Mouse (Mus musculus): Measurements from ENCODE around the gene Ddx23. TPM values are rescaled to one million over a fixed set of nuclear protein-coding genes. Genes with fewer than 3 reads are reported as not detected.

The Ddx23 gene
- polyA plus RNA-seq, 1 experiment from 2014 or later, result 10.2 TPM

GRCm38 (mm10) chr15:98631493-98631892 is 31.2 kb downstream of the Ddx23 start:
- WGBS (ENCODE audit: insufficient replicate concordance), result under 1% methylated on average over 18 of the region's 18 CpGs
- Histone ChIP-seq H3K9me3 (replicated peaks) (no peaks in the 10 kb centered on the region), H3K9ac (no peak overlapping the region), H3K27me3 (peaks cover 100% of the 10 kb centered on the region), H3K27ac (replicated peaks) (no peak overlapping the region), H3K36me3 (replicated peaks) (no peaks in the 10 kb centered on the region), H3K4me3 (replicated peaks) (no peak overlapping the region), H3K4me1 (replicated peaks) (peaks cover 35% of the 10 kb centered on the region), H3K4me2 (peak overlapping the region; percentile 41; the same call in 1 of the 2 replicates)
- peak; percentile 38; the same call in 1 of the 2 replicates for ATAC-seq (ENCODE audit: insufficient read depth)

GRCm38 (mm10) chr15:98630540-98630939 is 32.2 kb downstream of the Ddx23 start, which contains the start of gene Cacnb3:
TSS of gene Cacnb3 (plus strand) at chr15:98630840.
- 32% methylated on average over 4 of the region's 4 CpGs for WGBS (ENCODE audit: insufficient replicate concordance)
- Histone ChIP-seq H3K27ac (replicated peaks) (no peak within 1 kb of the TSS), H3K27me3 (peaks cover 100% of the 10 kb centered on the region), H3K4me3 (replicated peaks) (no peak within 1 kb of the TSS), H3K36me3 (replicated peaks) (no peaks in the 10 kb centered on the region), H3K9ac (no peak within 1 kb of the TSS), H3K9me3 (replicated peaks) (no peaks in the 10 kb centered on the region), H3K4me1 (replicated peaks) (peaks cover 35% of the 10 kb centered on the region), H3K4me2 (peak within 1 kb of the TSS; percentile 41; the same call in 1 of the 2 replicates)
- ATAC-seq (ENCODE audit: insufficient read depth), result no peak

GRCm38 (mm10) chr15:98629464-98629863 is 33.2 kb downstream of the Ddx23 start:
- no peaks in the 10 kb centered on the region for H3K36me3 ChIP-seq (replicated peaks)
- no peak overlapping the region for H3K4me2 ChIP-seq
- H3K9ac ChIP-seq, result no peak overlapping the region
- H3K4me1 ChIP-seq (replicated peaks), result peaks cover 25% of the 10 kb centered on the region
- peaks cover 97% of the 10 kb centered on the region for H3K27me3 ChIP-seq
- WGBS (ENCODE audit: insufficient replicate concordance), result 32% methylated on average over 6 of the region's 6 CpGs
- H3K4me3 ChIP-seq (replicated peaks), result no peak overlapping the region
- H3K9me3 ChIP-seq (replicated peaks), result no peaks in the 10 kb centered on the region
- H3K27ac ChIP-seq (replicated peaks), result no peak overlapping the region
- no peak for ATAC-seq (ENCODE audit: insufficient read depth)

GRCm38 (mm10) chr15:98628589-98629254 is 34.0 kb downstream of the Ddx23 start:
- Histone ChIP-seq H3K27ac (replicated peaks) (no peak overlapping the region), H3K4me3 (replicated peaks) (no peak overlapping the region), H3K27me3 (peaks cover 96% of the 10 kb centered on the region), H3K4me2 (no peak overlapping the region; the same call in 1 of the 2 replicates), H3K9me3 (replicated peaks) (no peaks in the 10 kb centered on the region), H3K9ac (no peak overlapping the region), H3K4me1 (replicated peaks) (peaks cover 20% of the 10 kb centered on the region), H3K36me3 (replicated peaks) (no peaks in the 10 kb centered on the region)
- ATAC-seq (ENCODE audit: insufficient read depth), result no peak
- 14% methylated on average over 20 of the region's 20 CpGs for WGBS (ENCODE audit: insufficient replicate concordance)

DNA sequence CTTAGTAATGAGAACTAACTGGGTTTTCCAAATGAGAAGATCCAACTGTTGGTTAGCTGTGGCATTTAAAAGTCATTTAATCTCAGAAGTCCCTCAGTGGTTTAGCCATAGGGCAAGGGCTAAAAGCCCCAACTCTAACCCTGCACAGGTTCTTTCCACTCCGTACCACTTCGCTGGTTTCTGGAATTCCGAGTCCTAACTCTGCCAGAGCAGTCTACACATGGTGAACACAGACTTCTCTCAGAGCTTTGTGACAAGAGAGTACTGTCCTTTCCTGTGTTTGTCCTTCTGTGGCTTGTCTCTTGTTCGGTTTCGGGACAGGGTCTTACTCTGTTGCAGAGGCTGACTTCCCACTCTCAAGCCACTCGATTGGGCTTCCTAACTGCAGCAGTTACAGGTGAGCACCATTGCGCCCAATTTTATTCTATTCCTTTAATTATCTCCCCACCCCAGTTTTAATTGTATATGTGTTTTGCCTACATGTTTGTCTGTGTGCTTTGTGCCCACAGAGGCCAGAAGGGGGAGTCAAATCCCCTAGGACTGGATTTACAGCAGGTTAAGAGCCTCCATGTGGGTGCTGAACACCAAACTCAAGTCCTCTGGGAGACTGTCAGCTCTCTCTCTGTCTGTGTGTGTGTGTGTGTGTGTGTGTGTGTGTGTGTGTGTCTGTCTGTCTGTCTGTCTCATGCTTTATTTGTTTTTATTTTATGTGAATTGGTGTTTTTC is 36.0 kb downstream of the Ddx23 start:
- Histone ChIP-seq H3K36me3 (replicated peaks) (no peaks in the 10 kb centered on the region), H3K4me1 (replicated peaks) (peaks cover 11% of the 10 kb centered on the region), H3K4me3 (replicated peaks) (no peak overlapping the region), H3K9ac (no peak overlapping the region), H3K27ac (replicated peaks) (no peak overlapping the region), H3K4me2 (no peak overlapping the region), H3K27me3 (peaks cover 96% of the 10 kb centered on the region), H3K9me3 (replicated peaks) (no peaks in the 10 kb centered on the region)
- 59% methylated on average over 7 of the region's 7 CpGs for WGBS (ENCODE audit: insufficient replicate concordance)
- no peak for ATAC-seq (ENCODE audit: insufficient read depth)

- no peak overlapping the region for H3K9ac ChIP-seq
- H3K36me3 ChIP-seq (replicated peaks), result no peaks in the 10 kb centered on the region
- peaks cover 95% of the 10 kb centered on the region for H3K27me3 ChIP-seq
- no peak for ATAC-seq (ENCODE audit: insufficient read depth)
- H3K4me3 ChIP-seq (replicated peaks), result no peak overlapping the region
- WGBS (ENCODE audit: insufficient replicate concordance), result 24% methylated on average over 8 of the region's 8 CpGs
- no peak overlapping the region for H3K27ac ChIP-seq (replicated peaks)
- H3K4me1 ChIP-seq (replicated peaks), result peaks cover 9% of the 10 kb centered on the region
- no peak overlapping the region for H3K4me2 ChIP-seq
- no peaks in the 10 kb centered on the region for H3K9me3 ChIP-seq (replicated peaks)
These were observed 36.6 kb downstream of the Ddx23 start for GRCm38 (mm10) chr15:98626078-98626477.

- 35% methylated on average over 5 of the region's 5 CpGs for WGBS (ENCODE audit: insufficient replicate concordance)
- no peak for ATAC-seq (ENCODE audit: insufficient read depth)
- H3K27me3 ChIP-seq, result peaks cover 89% of the 10 kb centered on the region
These were observed 39.3 kb downstream of the Ddx23 start for GRCm38 (mm10) chr15:98623361-98623821.

GRCm38 (mm10) chr15:98622721-98623120 is 40.0 kb downstream of the Ddx23 start:
- Histone ChIP-seq H3K27me3 (peaks cover 87% of the 10 kb centered on the region), H3K4me3 (replicated peaks) (no peak overlapping the region), H3K4me2 (no peak overlapping the region), H3K27ac (replicated peaks) (no peak overlapping the region), H3K9ac (no peak overlapping the region), H3K4me1 (replicated peaks) (no peaks in the 10 kb centered on the region), H3K36me3 (replicated peaks) (no peaks in the 10 kb centered on the region), H3K9me3 (replicated peaks) (no peaks in the 10 kb centered on the region)
- WGBS (ENCODE audit: insufficient replicate concordance), result 28% methylated on average over 6 of the region's 6 CpGs
- no peak for ATAC-seq (ENCODE audit: insufficient read depth)

More at GRCm38 (mm10) chr15:98623361-98623821, 39.3 kb downstream of the Ddx23 start:
- no peak overlapping the region for H3K4me3 ChIP-seq (replicated peaks)
- no peak overlapping the region for H3K9ac ChIP-seq
- no peaks in the 10 kb centered on the region for H3K4me1 ChIP-seq (replicated peaks)
- H3K27ac ChIP-seq (replicated peaks), result no peak overlapping the region
- no peak overlapping the region for H3K4me2 ChIP-seq
- H3K36me3 ChIP-seq (replicated peaks), result no peaks in the 10 kb centered on the region
- H3K9me3 ChIP-seq (replicated peaks), result no peaks in the 10 kb centered on the region

DNA sequence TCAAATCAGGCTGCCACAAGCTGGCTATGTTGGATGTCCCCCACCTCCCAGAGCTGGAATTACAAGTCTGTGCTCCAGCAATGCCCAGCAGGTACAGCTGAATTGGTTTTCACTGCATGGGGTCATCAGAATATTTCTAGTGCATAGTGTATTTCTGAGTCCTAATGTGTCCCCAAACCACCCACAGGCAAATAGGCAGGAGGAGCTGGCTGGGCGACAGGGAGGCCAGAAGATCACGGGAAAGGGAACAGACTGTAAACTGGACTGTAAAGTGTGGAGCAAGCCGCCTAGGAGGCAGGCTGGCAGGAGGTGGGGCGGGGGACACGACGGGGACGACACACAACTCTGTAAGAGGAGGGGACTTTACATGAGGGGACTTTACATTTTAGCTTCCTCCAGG is 40.5 kb downstream of the Ddx23 start:
- WGBS (ENCODE audit: insufficient replicate concordance), result 8% methylated on average over 7 of the region's 7 CpGs
- Histone ChIP-seq H3K4me2 (no peak overlapping the region), H3K27ac (replicated peaks) (no peak overlapping the region), H3K9ac (no peak overlapping the region), H3K9me3 (replicated peaks) (no peaks in the 10 kb centered on the region), H3K4me1 (replicated peaks) (peaks cover 2% of the 10 kb centered on the region; the same call in 1 of the 2 replicates), H3K4me3 (replicated peaks) (no peak overlapping the region), H3K36me3 (replicated peaks) (no peaks in the 10 kb centered on the region), H3K27me3 (peaks cover 87% of the 10 kb centered on the region)
- no peak for ATAC-seq (ENCODE audit: insufficient read depth)

- H3K27me3 ChIP-seq, result peaks cover 49% of the 10 kb centered on the region
- peak overlapping the region; percentile 46 for H3K4me2 ChIP-seq
- WGBS (ENCODE audit: insufficient replicate concordance), result under 1% methylated on average over 12 of the region's 12 CpGs
- no peaks in the 10 kb centered on the region for H3K9me3 ChIP-seq (replicated peaks)
- H3K36me3 ChIP-seq (replicated peaks), result no peaks in the 10 kb centered on the region
- no peak overlapping the region for H3K9ac ChIP-seq
- H3K4me1 ChIP-seq (replicated peaks), result peaks cover 9% of the 10 kb centered on the region
- no peak overlapping the region for H3K4me3 ChIP-seq (replicated peaks)
- H3K27ac ChIP-seq (replicated peaks), result no peak overlapping the region
- ATAC-seq (ENCODE audit: insufficient read depth), result peak; percentile 32; the same call in 1 of the 2 replicates
These were observed 45.5 kb downstream of the Ddx23 start for GRCm38 (mm10) chr15:98617176-98617537.

DNA sequence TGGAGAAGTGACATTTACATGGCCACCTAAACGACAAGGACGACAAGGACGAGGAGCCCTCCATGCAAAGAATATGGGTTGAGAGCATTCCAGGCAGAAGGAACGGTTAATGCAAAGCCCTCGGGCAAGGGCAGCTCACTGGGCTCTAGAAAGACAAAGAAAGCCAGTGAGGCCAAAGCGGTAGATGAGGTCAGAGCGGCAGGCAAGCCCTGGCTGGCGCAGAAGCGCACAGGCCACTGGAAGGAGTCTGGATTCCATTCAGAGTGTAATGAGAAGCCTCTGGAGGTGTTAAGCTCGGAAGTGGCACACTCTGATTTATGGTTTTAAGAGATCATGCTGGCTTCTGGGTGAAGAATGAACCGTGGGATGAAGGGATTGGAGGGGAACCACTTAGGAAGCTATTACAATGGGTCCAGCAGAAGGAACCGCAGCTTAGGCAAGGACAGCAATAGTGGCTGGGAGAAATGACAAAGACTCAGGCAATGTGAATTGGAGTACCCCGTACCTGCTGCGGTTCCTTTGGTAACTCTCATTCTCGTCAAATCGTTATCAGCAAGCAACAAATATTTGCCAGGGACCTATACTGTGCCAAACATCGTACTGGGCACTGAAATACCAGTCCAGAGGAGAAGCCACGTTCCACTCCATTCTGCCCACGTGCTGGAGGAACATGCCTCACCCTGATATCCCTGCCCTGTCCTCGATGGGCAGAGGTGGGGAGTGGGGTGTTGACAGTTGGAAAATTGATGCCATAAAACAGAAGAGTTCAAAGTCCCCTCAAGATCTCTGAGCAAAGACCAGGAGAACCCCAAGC is 46.1 kb downstream of the Ddx23 start:
- H3K4me1 ChIP-seq (replicated peaks), result peaks cover 9% of the 10 kb centered on the region
- peak overlapping the region; percentile 46 for H3K4me2 ChIP-seq
- H3K9me3 ChIP-seq (replicated peaks), result no peaks in the 10 kb centered on the region
- H3K27ac ChIP-seq (replicated peaks), result no peak overlapping the region
- peaks cover 43% of the 10 kb centered on the region for H3K27me3 ChIP-seq
- H3K4me3 ChIP-seq (replicated peaks), result no peak overlapping the region
- no peaks in the 10 kb centered on the region for H3K36me3 ChIP-seq (replicated peaks)
- ATAC-seq (ENCODE audit: insufficient read depth), result peak; percentile 8; the same call in 1 of the 2 replicates
- H3K9ac ChIP-seq, result no peak overlapping the region
- 44% methylated on average over 20 of the region's 20 CpGs for WGBS (ENCODE audit: insufficient replicate concordance)

Measured in liver, embryonic 15.5 days (tissue).